In genomic region chr7:118364353-118365007, GRCm38 (mm10) we compare ENCODE assay signal across 8 mouse cellular contexts.
DNase-seq lines count a peak whose midpoint lies in the region; ATAC-seq and TF ChIP-seq lines count a peak whose summit lies in the region.
"Had no signal": no experiment of that assay in that cellular context is flagged by ENCODE, and none has a peak within 500 bp of the region (broad histone marks: within the 10 kb centered on the region; RNA-seq: fewer than 3 reads in every experiment).

No protein-coding gene starts in this region.

- no peak overlapping the region for H3K27ac ChIP-seq in intestine, postnatal 0 days (ENCODE audit: low read depth, low read length)
- H3K27ac ChIP-seq in intestine, embryonic 16.5 days (ENCODE audit: low read length) = no peak overlapping the region
- H3K27ac ChIP-seq in forebrain, embryonic 15.5 days (replicated peaks) = no peak overlapping the region
- no peak overlapping the region for H3K27ac ChIP-seq in neural tube, embryonic 15.5 days (replicated peaks)
- H3K27ac ChIP-seq: neural tube, embryonic 12.5 days had no signal

- H3K4me3 ChIP-seq in intestine, postnatal 0 days (ENCODE audit: low read depth, low read length) = no peak overlapping the region
- no peak overlapping the region for H3K4me3 ChIP-seq in intestine, embryonic 16.5 days (ENCODE audit: low read length)
- no peak overlapping the region for H3K4me3 ChIP-seq in forebrain, embryonic 15.5 days
- H3K4me3 ChIP-seq in neural tube, embryonic 15.5 days (replicated peaks) = no peak overlapping the region
- H3K4me3 ChIP-seq: neural tube, embryonic 12.5 days had no signal

- H3K27me3 ChIP-seq in intestine, postnatal 0 days (replicated peaks; ENCODE audit: control insufficient read depth, insufficient read depth, low read length) = no peaks in the 10 kb centered on the region
- no peaks in the 10 kb centered on the region for H3K27me3 ChIP-seq in intestine, embryonic 16.5 days (replicated peaks; ENCODE audit: control insufficient read depth, insufficient read depth, low read length)
- no peaks in the 10 kb centered on the region for H3K27me3 ChIP-seq in forebrain, embryonic 15.5 days
- H3K27me3 ChIP-seq in neural tube, embryonic 15.5 days (replicated peaks) = 0 out of 2 replicates have a peak, but pooled peaks cover 2% of the 10 kb centered on the region
- H3K27me3 ChIP-seq: neural tube, embryonic 12.5 days had no signal

- H3K9me3 ChIP-seq in intestine, postnatal 0 days (ENCODE audit: control insufficient read depth) = no peaks in the 10 kb centered on the region
- no peaks in the 10 kb centered on the region for H3K9me3 ChIP-seq in intestine, embryonic 16.5 days (ENCODE audit: control insufficient read depth, low read length)
- H3K9me3 ChIP-seq in forebrain, embryonic 15.5 days = no peaks in the 10 kb centered on the region
- H3K9me3 ChIP-seq in neural tube, embryonic 15.5 days (replicated peaks) = no peaks in the 10 kb centered on the region
- H3K9me3 ChIP-seq: neural tube, embryonic 12.5 days had no signal

- peak; percentile 42 for DNase-seq in adrenal gland, postnatal 14 days
- peak; percentile 90 to 92 for DNase-seq in layer of hippocampus, adult 8-10 months (ENCODE audit: low spot score in 2 of 2)
- peak; percentile 91 to 94 for DNase-seq in right cerebral cortex, postnatal 10 days (ENCODE audit: low spot score in 2 of 2)

- H3K4me2 ChIP-seq in intestine, postnatal 0 days (replicated peaks; ENCODE audit: low read depth) = no peak overlapping the region
- no peak overlapping the region for H3K4me2 ChIP-seq in intestine, embryonic 16.5 days (ENCODE audit: low read depth, low read length)
- H3K4me2 ChIP-seq in forebrain, embryonic 15.5 days (replicated peaks) = no peak overlapping the region
- H3K4me2 ChIP-seq in neural tube, embryonic 15.5 days = no peak overlapping the region
- H3K4me2 ChIP-seq: neural tube, embryonic 12.5 days had no signal

- H3K4me1 ChIP-seq in intestine, postnatal 0 days (replicated peaks; ENCODE audit: control insufficient read depth, insufficient read depth, low read length) = no peaks in the 10 kb centered on the region
- H3K4me1 ChIP-seq in intestine, embryonic 16.5 days (ENCODE audit: control insufficient read depth, insufficient read depth, low read length) = no peaks in the 10 kb centered on the region
- peaks cover 10% of the 10 kb centered on the region for H3K4me1 ChIP-seq in forebrain, embryonic 15.5 days
- H3K4me1 ChIP-seq in neural tube, embryonic 15.5 days = peaks cover 2% of the 10 kb centered on the region; the same call in 1 of the 2 replicates

- 57% methylated on average over 7 of the region's 7 CpGs for WGBS in intestine, postnatal 0 days
- 37% methylated on average over 7 of the region's 7 CpGs for WGBS in intestine, embryonic 16.5 days
- WGBS in forebrain, embryonic 15.5 days = 30% methylated on average over 7 of the region's 7 CpGs
- WGBS in neural tube, embryonic 15.5 days = 44% methylated on average over 7 of the region's 7 CpGs

- TF ChIP-seq CTCF in intestine, postnatal 0 days (IDR thresholded peaks at IDR 0.05; ENCODE audit: low read depth) = peak; percentile 57

- H3K36me3 ChIP-seq in intestine, postnatal 0 days (ENCODE audit: control insufficient read depth, insufficient read depth) = no peaks in the 10 kb centered on the region
- no peaks in the 10 kb centered on the region for H3K36me3 ChIP-seq in intestine, embryonic 16.5 days (ENCODE audit: control insufficient read depth, insufficient read depth, low read length)
- no peaks in the 10 kb centered on the region for H3K36me3 ChIP-seq in forebrain, embryonic 15.5 days
- H3K36me3 ChIP-seq in neural tube, embryonic 15.5 days = no peaks in the 10 kb centered on the region
- H3K36me3 ChIP-seq: neural tube, embryonic 12.5 days had no signal

- ATAC-seq in intestine, postnatal 0 days = no peak
- no peak for ATAC-seq in intestine, embryonic 16.5 days
- ATAC-seq in forebrain, embryonic 15.5 days (replicated peaks) = peak; percentile 48
- no peak for ATAC-seq in neural tube, embryonic 15.5 days (ENCODE audit: low FRiP score)

- no peak overlapping the region for H3K9ac ChIP-seq in intestine, postnatal 0 days (ENCODE audit: low read depth, low read length)
- H3K9ac ChIP-seq in intestine, embryonic 16.5 days (ENCODE audit: low read depth, low read length) = no peak overlapping the region
- no peak overlapping the region for H3K9ac ChIP-seq in forebrain, embryonic 15.5 days (replicated peaks)
- H3K9ac ChIP-seq in neural tube, embryonic 15.5 days (replicated peaks) = no peak overlapping the region
- H3K9ac ChIP-seq: neural tube, embryonic 12.5 days had no signal

Comparison
In these comparisons a context has a peak if more than half of its experiments do, and no peak if none do; other contexts are left out.
1. DNase-seq: peak in every context shown above with its lines; median percentile 92 in right cerebral cortex, postnatal 10 days; 91 in layer of hippocampus, adult 8-10 months; 42 in adrenal gland, postnatal 14 days.